Mouse (Mus musculus): ENCODE data around the gene Ccdc148. TPM values are rescaled to one million over a fixed set of nuclear protein-coding genes. Genes with fewer than 3 reads are reported as not detected.

Ccdc148 gene
- polyA plus RNA-seq, 1 experiment: 0.09 TPM

DNA sequence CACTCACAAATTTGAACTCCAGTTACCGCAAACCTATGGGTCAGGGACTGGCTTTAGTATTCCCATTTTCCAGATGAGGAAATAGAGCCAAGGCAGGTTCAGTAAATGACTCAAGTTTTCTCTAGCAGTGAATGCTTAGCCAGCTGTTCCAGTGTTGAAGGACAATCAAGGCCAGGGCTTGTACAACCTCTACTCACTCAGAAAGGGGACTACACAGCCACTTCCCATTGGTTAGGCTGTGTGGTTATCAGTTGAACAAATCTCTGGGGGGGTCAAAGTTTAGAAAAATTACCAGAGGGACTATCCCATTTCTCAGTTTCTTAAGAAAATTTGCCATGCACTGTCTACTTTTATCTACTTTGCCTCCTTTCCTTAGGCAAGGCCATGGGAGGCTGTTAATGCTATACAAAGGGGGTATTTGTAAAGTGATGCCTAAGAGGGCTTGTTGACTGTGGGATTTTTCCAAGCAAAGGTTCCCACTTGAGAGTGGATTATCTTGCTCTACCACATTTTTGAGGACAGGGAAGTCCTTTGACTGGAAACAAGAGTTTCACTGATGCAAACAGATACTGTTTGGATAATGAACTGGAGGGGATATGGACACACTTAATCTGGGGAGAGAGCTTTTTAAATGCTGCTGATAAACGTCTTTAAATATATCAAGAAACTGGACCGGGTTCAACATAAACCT lies 331.4 kb downstream of the Ccdc148 start:
- TF ChIP-seq CTCF (IDR thresholded peaks at IDR 0.05; ENCODE audit: insufficient read depth, low read length) (no peak), POLR2A (IDR thresholded peaks at IDR 0.05; ENCODE audit: borderline replicate concordance, extremely low read depth, low read depth, low read length) (no peak)
- Histone ChIP-seq H3K4me3 (replicated peaks; ENCODE audit: extremely low read depth, low read depth, low read length) (no peak overlapping the region), H3K4me1 (ENCODE audit: control insufficient read depth, insufficient read depth, low read length) (peaks cover 2% of the 10 kb centered on the region; the same call in 1 of the 2 replicates)
- 56% methylated on average over 3 of the region's 3 CpGs for WGBS
- DNase-seq: peak; percentile 16

- Histone ChIP-seq H3K4me3 (replicated peaks; ENCODE audit: extremely low read depth, low read depth, low read length) (no peak overlapping the region), H3K4me1 (ENCODE audit: control insufficient read depth, insufficient read depth, low read length) (no peaks in the 10 kb centered on the region)
- TF ChIP-seq POLR2A (IDR thresholded peaks at IDR 0.05; ENCODE audit: borderline replicate concordance, extremely low read depth, low read depth, low read length) (no peak), CTCF (IDR thresholded peaks at IDR 0.05; ENCODE audit: insufficient read depth, low read length) (no peak)
- 40% methylated on average over 2 of the region's 2 CpGs for WGBS
- no peak for DNase-seq
Observed at GRCm38 (mm10) chr2:58812941-58813340, 347.5 kb downstream of the Ccdc148 start.

GRCm38 (mm10) chr2:58799623-58800022 lies 360.9 kb downstream of the Ccdc148 start:
- no peak overlapping the region for H3K4me3 ChIP-seq (replicated peaks; ENCODE audit: extremely low read depth, low read depth, low read length)
- WGBS: 80% methylated on average over 5 of the region's 5 CpGs
- TF ChIP-seq POLR2A (IDR thresholded peaks at IDR 0.05; ENCODE audit: borderline replicate concordance, extremely low read depth, low read depth, low read length): no peak
- TF ChIP-seq CTCF (IDR thresholded peaks at IDR 0.05; ENCODE audit: insufficient read depth, low read length): no peak
- DNase-seq: no peak
- no peaks in the 10 kb centered on the region for H3K4me1 ChIP-seq (ENCODE audit: control insufficient read depth, insufficient read depth, low read length)

- TF ChIP-seq POLR2A (IDR thresholded peaks at IDR 0.05; ENCODE audit: borderline replicate concordance, extremely low read depth, low read depth, low read length): no peak
- no peak for TF ChIP-seq CTCF (IDR thresholded peaks at IDR 0.05; ENCODE audit: insufficient read depth, low read length)
- no peak for DNase-seq
Observed at GRCm38 (mm10) chr2:58799126-58799525, 361.4 kb downstream of the Ccdc148 start.

DNA sequence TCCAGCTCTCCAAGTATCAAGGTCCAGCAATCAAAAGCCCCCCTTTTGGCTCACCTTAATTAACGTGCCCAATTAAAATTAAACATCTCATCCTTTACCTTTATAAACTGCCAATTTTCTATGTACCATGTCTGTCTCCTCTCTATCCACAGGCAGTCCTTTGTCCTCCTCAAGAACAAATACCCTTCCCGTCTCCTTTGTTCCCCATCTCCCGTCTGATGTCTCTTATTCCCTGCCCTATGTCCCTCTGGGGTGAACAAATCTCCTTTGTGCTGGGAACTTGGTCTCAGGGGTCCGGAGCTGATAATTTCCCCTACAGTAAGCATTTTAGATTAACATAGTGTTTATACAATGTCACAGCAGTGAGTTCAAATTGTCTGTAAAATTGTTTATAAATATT lies 363.0 kb downstream of the Ccdc148 start:
- WGBS: 69% methylated on average over 4 of the region's 4 CpGs
- TF ChIP-seq POLR2A (IDR thresholded peaks at IDR 0.05; ENCODE audit: borderline replicate concordance, extremely low read depth, low read depth, low read length) (no peak), CTCF (IDR thresholded peaks at IDR 0.05; ENCODE audit: insufficient read depth, low read length) (no peak)
- no peak for DNase-seq
- Histone ChIP-seq H3K4me1 (ENCODE audit: control insufficient read depth, insufficient read depth, low read length) (no peaks in the 10 kb centered on the region), H3K4me3 (replicated peaks; ENCODE audit: extremely low read depth, low read depth, low read length) (no peak overlapping the region)

More at GRCm38 (mm10) chr2:58799126-58799525, 361.4 kb downstream of the Ccdc148 start:
- Histone ChIP-seq H3K4me3 (replicated peaks; ENCODE audit: extremely low read depth, low read depth, low read length) (no peak overlapping the region), H3K4me1 (ENCODE audit: control insufficient read depth, insufficient read depth, low read length) (no peaks in the 10 kb centered on the region)
- 66% methylated on average over 9 of the region's 9 CpGs for WGBS

GRCm38 (mm10) chr2:58795432-58795831 lies 365.1 kb downstream of the Ccdc148 start:
- TF ChIP-seq CTCF (IDR thresholded peaks at IDR 0.05; ENCODE audit: insufficient read depth, low read length): no peak
- TF ChIP-seq POLR2A (IDR thresholded peaks at IDR 0.05; ENCODE audit: borderline replicate concordance, extremely low read depth, low read depth, low read length): no peak
- Histone ChIP-seq H3K4me3 (replicated peaks; ENCODE audit: extremely low read depth, low read depth, low read length) (no peak overlapping the region), H3K4me1 (ENCODE audit: control insufficient read depth, insufficient read depth, low read length) (no peaks in the 10 kb centered on the region)
- WGBS: 79% methylated on average over 5 of the region's 5 CpGs
- DNase-seq: no peak

DNA sequence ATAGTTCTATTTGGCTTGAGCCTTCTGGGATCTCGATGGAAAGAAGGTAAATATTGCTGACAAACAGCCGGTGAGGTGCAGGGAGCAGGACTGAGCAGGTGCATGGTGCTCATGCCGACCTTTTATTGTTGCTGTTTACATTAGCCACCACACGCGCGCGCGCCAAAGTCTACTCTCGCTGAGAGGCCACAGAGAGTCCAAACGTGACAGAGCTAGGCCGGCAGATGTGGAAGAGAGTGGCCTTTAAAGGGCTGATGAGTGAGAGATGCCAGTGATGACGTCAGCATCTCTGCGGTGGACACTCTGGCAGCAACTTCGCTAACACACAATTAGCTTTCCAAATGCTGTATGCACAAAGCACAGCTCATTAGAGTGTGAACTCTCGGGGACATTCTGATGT lies 366.0 kb downstream of the Ccdc148 start:
- no peaks in the 10 kb centered on the region for H3K4me1 ChIP-seq (ENCODE audit: control insufficient read depth, insufficient read depth, low read length)
- TF ChIP-seq POLR2A (IDR thresholded peaks at IDR 0.05; ENCODE audit: borderline replicate concordance, extremely low read depth, low read depth, low read length): no peak
- no peak for TF ChIP-seq CTCF (IDR thresholded peaks at IDR 0.05; ENCODE audit: insufficient read depth, low read length)
- no peak for DNase-seq
- no peak overlapping the region for H3K4me3 ChIP-seq (replicated peaks; ENCODE audit: extremely low read depth, low read depth, low read length)
- WGBS: 51% methylated on average over 15 of the region's 15 CpGs

GRCm38 (mm10) chr2:58790361-58790760 lies 370.1 kb downstream of the Ccdc148 start:
- no peaks in the 10 kb centered on the region for H3K4me1 ChIP-seq (ENCODE audit: control insufficient read depth, insufficient read depth, low read length)
- DNase-seq: no peak
- WGBS: 80% methylated on average over 4 of the region's 4 CpGs
- no peak for TF ChIP-seq CTCF (IDR thresholded peaks at IDR 0.05; ENCODE audit: insufficient read depth, low read length)
- TF ChIP-seq POLR2A (IDR thresholded peaks at IDR 0.05; ENCODE audit: borderline replicate concordance, extremely low read depth, low read depth, low read length): no peak
- H3K4me3 ChIP-seq (replicated peaks; ENCODE audit: extremely low read depth, low read depth, low read length): no peak overlapping the region

- DNase-seq: no peak
- no peaks in the 10 kb centered on the region for H3K4me1 ChIP-seq (ENCODE audit: control insufficient read depth, insufficient read depth, low read length)
- no peak overlapping the region for H3K4me3 ChIP-seq (replicated peaks; ENCODE audit: extremely low read depth, low read depth, low read length)
- TF ChIP-seq CTCF (IDR thresholded peaks at IDR 0.05; ENCODE audit: insufficient read depth, low read length): no peak
- TF ChIP-seq POLR2A (IDR thresholded peaks at IDR 0.05; ENCODE audit: borderline replicate concordance, extremely low read depth, low read depth, low read length): no peak
- WGBS: 68% methylated on average over 7 of the region's 7 CpGs
Observed at GRCm38 (mm10) chr2:58789934-58790333, 370.5 kb downstream of the Ccdc148 start.

GRCm38 (mm10) chr2:58787360-58787759 lies 373.1 kb downstream of the Ccdc148 start:
- Histone ChIP-seq H3K4me1 (ENCODE audit: control insufficient read depth, insufficient read depth, low read length) (no peaks in the 10 kb centered on the region), H3K4me3 (replicated peaks; ENCODE audit: extremely low read depth, low read depth, low read length) (no peak overlapping the region)
- TF ChIP-seq POLR2A (IDR thresholded peaks at IDR 0.05; ENCODE audit: borderline replicate concordance, extremely low read depth, low read depth, low read length) (no peak), CTCF (IDR thresholded peaks at IDR 0.05; ENCODE audit: insufficient read depth, low read length) (no peak)
- 59% methylated on average over 7 of the region's 7 CpGs for WGBS
- DNase-seq: no peak

Measured in lung, adult 2 months (tissue).